ENCODE assay signal across 24 mouse cellular contexts in the genomic region with DNA sequence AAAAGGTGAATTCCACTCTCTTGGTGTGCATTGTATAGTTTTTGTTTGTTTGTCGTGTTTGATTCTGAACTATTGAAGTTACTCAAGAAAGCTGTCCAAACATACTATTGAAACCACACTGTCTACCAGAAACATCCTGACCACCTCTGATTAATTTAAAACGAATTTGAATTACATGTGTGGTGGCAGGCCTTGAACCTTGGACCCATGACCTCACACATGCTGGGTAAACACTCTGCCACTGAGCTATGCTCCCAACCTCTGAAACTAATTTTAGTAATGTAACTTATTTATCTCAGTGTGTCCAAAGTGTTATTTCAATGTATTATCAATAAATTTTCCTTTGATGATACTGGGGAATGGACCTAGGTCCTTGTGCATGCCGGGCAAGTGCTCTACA. TPM values are rescaled to one million over a fixed set of nuclear protein-coding genes. Genes with fewer than 3 reads are reported as not detected.
"Had no signal": no experiment of that assay in that cellular context is flagged by ENCODE, and none has a peak within 500 bp of the region (broad histone marks: within the 10 kb centered on the region; RNA-seq: fewer than 3 reads in every experiment).

No protein-coding gene starts in this region.

- H3K27me3 ChIP-seq: limb, embryonic 12.5 days; limb, embryonic 15.5 days; liver, embryonic 15.5 days; midbrain, embryonic 12.5 days; midbrain, embryonic 15.5 days; neural tube, embryonic 12.5 days; neural tube, embryonic 15.5 days had no signal

- H3K4me3 ChIP-seq: limb, embryonic 12.5 days; limb, embryonic 15.5 days; liver, embryonic 15.5 days; midbrain, embryonic 12.5 days; midbrain, embryonic 15.5 days; neural tube, embryonic 12.5 days; neural tube, embryonic 15.5 days had no signal

- H3K9ac ChIP-seq: limb, embryonic 12.5 days; limb, embryonic 15.5 days; liver, embryonic 15.5 days; lung, embryonic 14.5 days; midbrain, embryonic 12.5 days; midbrain, embryonic 15.5 days; neural tube, embryonic 12.5 days; neural tube, embryonic 15.5 days had no signal

- H3K36me3 ChIP-seq: limb, embryonic 12.5 days; midbrain, embryonic 12.5 days; midbrain, embryonic 15.5 days; neural tube, embryonic 12.5 days; neural tube, embryonic 15.5 days had no signal

- H3K27ac ChIP-seq: kidney, postnatal 0 days; limb, embryonic 12.5 days; limb, embryonic 15.5 days; macrophage; midbrain, embryonic 12.5 days; midbrain, embryonic 15.5 days; neural tube, embryonic 12.5 days; neural tube, embryonic 15.5 days had no signal

- H3K4me1 ChIP-seq: limb, embryonic 12.5 days; midbrain, embryonic 12.5 days; midbrain, embryonic 15.5 days; neural tube, embryonic 12.5 days had no signal

- H3K9me3 ChIP-seq: limb, embryonic 12.5 days; limb, embryonic 15.5 days; liver, embryonic 15.5 days; midbrain, embryonic 12.5 days; midbrain, embryonic 15.5 days; neural tube, embryonic 12.5 days; neural tube, embryonic 15.5 days had no signal

- H3K4me2 ChIP-seq: limb, embryonic 12.5 days; limb, embryonic 15.5 days; liver, embryonic 15.5 days; lung, embryonic 14.5 days; midbrain, embryonic 12.5 days; midbrain, embryonic 15.5 days; neural tube, embryonic 12.5 days; neural tube, embryonic 15.5 days had no signal

- DNase-seq: left cerebral cortex, postnatal 4 days; lung, embryonic 14.5 days; right cerebral cortex, adult 18-20 months; right cerebral cortex, postnatal 14 days; right cerebral cortex, postnatal 4 days; thymus, postnatal 25 days had no signal

- ATAC-seq: intestine, postnatal 0 days; lung, postnatal 0 days; midbrain, embryonic 15.5 days had no signal

RNA-seq across cellular contexts. Expression of gene Elobl, which starts 40.9 kb away (rescaled TPM):
- total RNA-seq: layer of hippocampus, adult 18-20 months; layer of hippocampus, postnatal 14 days; left cerebral cortex, adult 8-10 months; left cerebral cortex, postnatal 14 days; left cerebral cortex, postnatal 4 days; megakaryocyte, adult 5-6 weeks had no signal
- polyA plus RNA-seq: intestine, embryonic 14.5 days; intestine, postnatal 0 days; kidney, postnatal 0 days; limb, embryonic 12.5 days; limb, embryonic 15.5 days; liver, embryonic 15.5 days; lung, embryonic 14.5 days; lung, postnatal 0 days; macrophage; midbrain, embryonic 12.5 days; midbrain, embryonic 15.5 days; neural tube, embryonic 12.5 days; neural tube, embryonic 15.5 days; stomach, embryonic 14.5 days had no signal
